In genomic region chr7:66201657-66202056, GRCm38 (mm10) we compare ENCODE assay signal across 26 mouse cellular contexts.
DNase-seq lines count a peak whose midpoint lies in the region; ATAC-seq and TF ChIP-seq lines count a peak whose summit lies in the region.
"Had no signal": no experiment of that assay in that cellular context is flagged by ENCODE, and none has a peak within 500 bp of the region (broad histone marks: within the 10 kb centered on the region; RNA-seq: fewer than 3 reads in every experiment).

No protein-coding gene starts in this region.

- ATAC-seq in liver, embryonic 12.5 days, result no peak
- no peak for ATAC-seq in liver, embryonic 11.5 days (replicated peaks; ENCODE audit: low FRiP score)
- ATAC-seq in liver, embryonic 16.5 days (ENCODE audit: low read depth), result no peak
- ATAC-seq: activated CD4-positive, CD25-positive, alpha-beta regulatory T cell, adult 4 months; forebrain, embryonic 14.5 days; forebrain, postnatal 0 days had no signal

- DNase-seq in heart, adult 11 months, result peak; percentile 76
- no peak for DNase-seq in heart, adult 18-20 months
- no peak for DNase-seq in liver, embryonic 11.5 days (ENCODE audit: low spot score)
- DNase-seq in 3T3-L1 (ENCODE audit: low read depth, low spot score), result peak; percentile 46
- no peak for DNase-seq in left cerebral cortex, adult 2 months (ENCODE audit: extremely low spot score in 1 of 2, low spot score in 2 of 2)
- DNase-seq in Muller cell, postnatal 12 days (ENCODE audit: inconsistent ontology term), result no peak
- DNase-seq: adrenal gland, postnatal 10 days; adrenal gland, postnatal 36 days; cerebellum, adult 18-20 months; cerebellum, adult 9-10 months; cerebellum, postnatal 14 days; forebrain, postnatal 0 days; gastrocnemius, adult 2 months; gastrocnemius, postnatal 14 days; heart, adult 2 months; heart, postnatal 36 days had no signal

- no peaks in the 10 kb centered on the region for H3K36me3 ChIP-seq in liver, embryonic 12.5 days
- no peaks in the 10 kb centered on the region for H3K36me3 ChIP-seq in liver, embryonic 11.5 days (ENCODE audit: control insufficient read depth, insufficient read depth, low read length)
- no peaks in the 10 kb centered on the region for H3K36me3 ChIP-seq in liver, embryonic 16.5 days (ENCODE audit: control insufficient read depth, insufficient read depth)
- H3K36me3 ChIP-seq: forebrain, embryonic 10.5 days; G1E; hindbrain, embryonic 10.5 days; hindbrain, embryonic 13.5 days had no signal

- no peak overlapping the region for H3K4me2 ChIP-seq in liver, embryonic 12.5 days
- H3K4me2 ChIP-seq in liver, embryonic 11.5 days, result no peak overlapping the region
- H3K4me2 ChIP-seq in liver, embryonic 16.5 days (ENCODE audit: low read depth, low read length), result no peak overlapping the region
- H3K4me2 ChIP-seq: heart, embryonic 11.5 days; hindbrain, embryonic 13.5 days had no signal

- WGBS in liver, embryonic 12.5 days (ENCODE audit: insufficient replicate concordance), result 72% methylated on average over 2 of the region's 2 CpGs
- 88% methylated on average over 2 of the region's 2 CpGs for whole genome bisulfite sequencing in liver, embryonic 11.5 days
- WGBS in liver, embryonic 16.5 days (ENCODE audit: insufficient replicate concordance), result 79% methylated on average over 2 of the region's 2 CpGs

- no peak overlapping the region for H3K4me3 ChIP-seq in liver, embryonic 12.5 days
- H3K4me3 ChIP-seq in liver, embryonic 11.5 days (ENCODE audit: low read depth, low read length), result no peak overlapping the region
- no peak overlapping the region for H3K4me3 ChIP-seq in liver, embryonic 16.5 days (ENCODE audit: low read depth, low read length)
- no peak overlapping the region for H3K4me3 ChIP-seq in left cerebral cortex, adult 2 months
- H3K4me3 ChIP-seq: forebrain, embryonic 10.5 days; gastrocnemius, adult 2 months; heart, adult 2 months; hindbrain, embryonic 10.5 days; hindbrain, embryonic 13.5 days had no signal

- H3K9ac ChIP-seq in liver, embryonic 12.5 days, result 0 out of 2 replicates have a peak overlapping the region, but pooled peaks have one; percentile 43
- no peak overlapping the region for H3K9ac ChIP-seq in liver, embryonic 11.5 days (ENCODE audit: low read depth, low read length)
- 0 out of 2 replicates have a peak overlapping the region, but pooled peaks have one; percentile 1 for H3K9ac ChIP-seq in liver, embryonic 16.5 days (ENCODE audit: low read depth, low read length)
- H3K9ac ChIP-seq: forebrain, postnatal 0 days; hindbrain, embryonic 13.5 days had no signal

- no peak for TF ChIP-seq CTCF in left cerebral cortex, adult 2 months (IDR thresholded peaks at IDR 0.05)

- H3K9me3 ChIP-seq in liver, embryonic 12.5 days (replicated peaks), result no peaks in the 10 kb centered on the region
- H3K9me3 ChIP-seq in liver, embryonic 11.5 days (ENCODE audit: control insufficient read depth, low read length), result no peaks in the 10 kb centered on the region
- no peaks in the 10 kb centered on the region for H3K9me3 ChIP-seq in liver, embryonic 16.5 days (replicated peaks; ENCODE audit: control insufficient read depth, low read length)
- H3K9me3 ChIP-seq: G1E; hindbrain, embryonic 10.5 days had no signal

- H3K4me1 ChIP-seq in liver, embryonic 12.5 days, result peaks cover 50% of the 10 kb centered on the region
- peaks cover 43% of the 10 kb centered on the region for H3K4me1 ChIP-seq in liver, embryonic 11.5 days (replicated peaks; ENCODE audit: control insufficient read depth, insufficient read depth, low read length)
- peaks cover 48% of the 10 kb centered on the region for H3K4me1 ChIP-seq in liver, embryonic 16.5 days (ENCODE audit: control insufficient read depth, low read depth, low read length)

- peak overlapping the region; percentile 85; the same call in 1 of the 2 replicates for H3K27ac ChIP-seq in liver, embryonic 12.5 days
- no peak overlapping the region for H3K27ac ChIP-seq in liver, embryonic 11.5 days (ENCODE audit: low read depth, low read length)
- no peak overlapping the region for H3K27ac ChIP-seq in liver, embryonic 16.5 days (ENCODE audit: low read length)
- no peak overlapping the region for H3K27ac ChIP-seq in left cerebral cortex, adult 2 months
- H3K27ac ChIP-seq: forebrain, embryonic 10.5 days; gastrocnemius, adult 2 months; heart, adult 2 months; hindbrain, embryonic 10.5 days had no signal

- intact Hi-C loops in left cerebral cortex, adult 2 months (cut with DNase I), result no loop called here

- no peaks in the 10 kb centered on the region for H3K27me3 ChIP-seq in liver, embryonic 12.5 days (replicated peaks)
- no peaks in the 10 kb centered on the region for H3K27me3 ChIP-seq in liver, embryonic 11.5 days (replicated peaks; ENCODE audit: control insufficient read depth, insufficient read depth, low read length)
- H3K27me3 ChIP-seq in liver, embryonic 16.5 days (ENCODE audit: control insufficient read depth, insufficient read depth, low read depth, low read length), result no peaks in the 10 kb centered on the region
- H3K27me3 ChIP-seq: CH12.LX; hindbrain, embryonic 13.5 days had no signal

Comparison
In these comparisons a context has a peak if more than half of its experiments do, and no peak if none do; other contexts are left out.
1. DNase-seq: peak in heart, adult 11 months (single experiment) and 3T3-L1 (single experiment); none in heart, adult 18-20 months (0 of 2), liver, embryonic 11.5 days (single experiment), left cerebral cortex, adult 2 months (0 of 2) and Muller cell, postnatal 12 days (single experiment).